Mouse (Mus musculus): ENCODE measurements around the gene Lsm8.
"Not testable (repeated sequence)": the region's sequence is repeated elsewhere in the genome, so short reads cannot be mapped to it uniquely, and the experiment has no call there.

The Lsm8 gene

DNA sequence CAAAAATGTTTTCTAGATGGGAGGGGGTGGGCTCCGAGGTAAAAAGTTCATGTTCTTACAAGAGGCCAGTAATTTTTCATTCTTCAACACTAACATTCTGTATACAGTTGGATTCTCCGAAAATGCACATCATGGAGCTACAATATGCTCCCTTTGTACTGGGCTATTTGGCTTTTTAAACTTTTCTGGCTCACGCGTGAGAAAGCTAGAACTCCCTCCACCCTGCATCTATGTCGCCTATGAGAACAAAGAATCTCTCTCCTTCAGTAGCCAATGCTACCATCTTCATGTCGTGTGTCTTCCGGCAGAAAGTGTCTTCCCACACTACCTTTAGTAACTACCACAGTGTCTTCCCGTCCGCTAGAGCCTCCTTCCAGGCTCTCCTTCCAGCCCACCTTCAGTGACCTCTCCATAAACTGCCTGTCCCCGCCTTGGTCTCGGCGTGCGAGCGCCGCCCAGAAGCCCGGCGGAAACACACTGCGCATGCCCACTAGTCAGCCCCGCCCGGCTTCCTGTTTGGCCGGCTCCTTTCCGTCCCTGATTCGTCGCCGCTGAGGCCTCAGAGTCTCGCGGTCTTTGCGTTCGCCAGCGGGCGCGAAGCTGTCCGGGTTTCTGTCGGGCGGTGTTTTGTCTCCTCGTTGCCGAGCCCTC is at the start of gene Lsm8:
Gene Lsm8 (plus strand): TSS at position 529 of the 651 bp plus-strand sequence.
- DNase-seq = peak; percentile 92

DNA sequence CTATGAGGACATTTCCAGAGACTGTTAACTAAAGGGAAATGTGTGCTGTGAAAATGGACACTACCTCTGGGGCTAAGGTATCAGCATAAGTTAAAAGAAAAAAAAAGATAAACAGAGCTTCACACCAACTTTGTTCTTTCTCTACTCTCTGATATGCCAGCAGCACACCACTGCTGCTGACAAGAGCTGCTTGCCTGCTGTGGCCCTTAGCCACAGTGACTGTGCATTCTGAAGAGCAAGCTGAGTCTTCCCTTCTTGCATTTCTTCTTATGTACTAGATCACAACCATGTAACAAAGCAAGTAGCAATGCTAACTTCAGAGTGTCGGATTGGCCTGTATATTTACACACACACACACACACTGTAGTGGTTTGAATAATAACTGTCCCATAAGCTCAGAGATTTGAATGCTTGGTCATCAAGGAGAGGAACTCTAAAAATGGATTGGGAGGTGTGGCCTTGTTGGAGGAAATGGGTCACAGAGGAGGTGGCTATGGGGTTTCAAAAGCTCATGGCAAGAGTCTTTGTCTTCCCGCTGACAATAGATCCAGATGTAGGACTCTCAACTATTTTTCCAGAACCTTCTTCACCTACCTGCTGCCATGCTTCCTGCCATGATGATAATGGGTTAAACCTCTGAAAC is 47.4 kb upstream of the Lsm8 start:
- DNase-seq = no peak

DNA sequence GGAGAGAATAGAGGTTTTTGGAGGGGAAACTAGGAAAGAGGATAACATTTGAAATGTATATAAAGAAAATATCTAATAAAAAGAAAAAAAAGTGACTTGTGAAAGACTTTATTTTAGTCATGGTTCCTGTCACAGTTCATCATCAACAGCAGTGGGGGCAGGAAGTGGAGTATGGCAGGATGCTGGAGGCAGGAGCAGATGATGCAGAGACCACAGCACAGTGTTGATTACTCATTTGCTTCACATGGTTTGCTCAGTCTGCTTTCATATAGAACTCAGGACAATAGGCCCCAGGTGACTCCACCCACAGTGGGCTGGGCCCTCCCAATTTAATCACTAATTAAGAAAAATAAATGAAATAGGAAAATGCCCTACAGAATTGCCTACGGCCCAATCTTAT is 35.8 kb upstream of the Lsm8 start:
- DNase-seq = no peak

DNA sequence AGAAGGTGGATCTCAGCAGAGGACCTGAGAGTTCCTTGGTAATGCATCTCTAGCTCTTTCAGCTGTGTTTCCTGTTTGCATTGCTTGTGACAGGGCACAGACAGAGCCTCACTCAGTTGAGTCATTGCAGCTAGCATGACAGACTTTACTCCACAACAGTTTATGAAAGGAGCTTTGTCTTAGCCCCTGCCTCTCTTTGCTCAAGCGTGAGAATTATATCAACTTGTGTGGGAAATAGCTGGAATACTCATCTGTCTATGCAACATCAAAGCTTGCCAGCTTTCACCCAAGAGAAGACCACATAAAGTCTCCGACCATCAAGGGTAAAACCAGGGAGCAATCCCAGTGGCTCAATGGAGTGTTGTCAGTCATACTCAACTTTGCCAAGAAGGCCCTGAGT is 32.8 kb upstream of the Lsm8 start:
- DNase-seq = no peak

DNA sequence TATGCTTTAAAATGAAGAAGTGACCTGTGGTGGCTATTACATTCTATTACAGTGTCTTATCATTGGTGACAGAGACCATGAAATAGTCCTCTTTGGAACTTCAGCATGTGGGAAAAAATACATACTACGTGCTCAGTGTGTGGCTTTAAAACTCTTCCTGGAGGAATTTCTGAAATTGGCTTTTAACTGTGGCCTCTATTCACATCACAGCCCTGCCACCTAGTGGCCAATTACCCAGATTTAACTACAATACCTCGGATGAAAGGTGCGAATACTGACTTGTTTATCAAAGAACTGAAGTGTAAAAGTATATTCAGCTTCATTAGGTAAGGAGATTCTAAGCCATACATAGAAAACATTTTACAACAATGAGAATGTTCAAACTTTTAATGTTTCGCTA is 29.0 kb upstream of the Lsm8 start:
- peak in 1 of 2 experiments; percentile 28 for DNase-seq

DNA sequence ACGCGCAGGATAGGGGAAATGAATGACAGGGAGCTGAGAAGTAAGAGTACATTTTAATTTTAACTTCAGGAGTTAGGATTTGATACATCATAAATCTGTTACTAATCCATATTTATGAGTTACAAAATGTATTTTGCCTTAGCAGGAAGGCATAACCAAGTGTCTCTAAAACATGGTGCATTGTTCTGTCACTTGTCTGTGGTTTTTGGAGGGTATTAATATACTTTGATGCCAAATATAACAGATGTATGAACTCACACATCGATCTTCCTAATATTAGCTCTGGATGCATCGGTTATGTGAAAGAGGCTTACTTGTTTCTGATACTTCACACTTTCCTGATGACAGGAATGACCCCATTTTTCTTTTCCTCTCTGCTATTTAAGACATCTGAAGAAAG is 28.1 kb upstream of the Lsm8 start:
- DNase-seq = no peak

DNA sequence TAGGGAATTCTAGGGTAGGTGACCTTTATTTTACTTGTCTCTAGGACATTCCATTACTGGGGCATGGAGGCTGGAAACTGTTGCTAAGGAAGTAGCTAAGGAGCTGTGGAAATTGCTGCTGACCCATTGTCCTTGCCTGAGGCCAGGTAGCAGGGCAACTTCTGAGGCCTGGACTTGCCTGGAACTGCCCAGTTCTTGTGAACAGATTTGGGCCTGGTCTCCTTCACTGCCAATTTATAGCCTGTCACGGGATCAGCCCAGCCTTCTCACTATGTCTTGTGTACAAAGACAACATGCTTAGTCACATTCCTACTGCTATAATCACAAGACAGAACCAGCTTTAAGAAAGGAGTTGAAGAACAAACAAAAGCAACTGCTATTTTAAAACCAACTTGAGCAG is 25.6 kb upstream of the Lsm8 start:
- DNase-seq = no peak

DNA sequence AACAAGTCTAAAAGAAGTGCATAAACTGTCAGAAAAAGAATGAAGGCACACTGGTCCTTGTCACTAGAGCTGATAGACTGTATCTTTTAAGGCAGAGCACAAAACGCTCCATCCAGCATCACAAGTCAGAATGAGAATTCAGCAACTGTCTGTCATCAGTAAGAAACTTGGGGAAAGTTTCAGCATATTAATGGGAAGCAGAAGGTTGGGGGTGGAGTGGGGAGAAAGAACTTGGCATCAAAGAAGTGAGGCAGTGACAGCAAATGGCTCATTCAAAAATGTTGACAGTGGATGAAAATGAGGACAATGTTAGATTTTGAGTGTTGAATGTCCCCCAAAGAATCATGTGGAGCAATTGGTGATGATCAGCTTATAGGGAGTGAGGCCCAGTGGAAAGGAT is 15.4 kb upstream of the Lsm8 start:
- DNase-seq = no peak

DNA sequence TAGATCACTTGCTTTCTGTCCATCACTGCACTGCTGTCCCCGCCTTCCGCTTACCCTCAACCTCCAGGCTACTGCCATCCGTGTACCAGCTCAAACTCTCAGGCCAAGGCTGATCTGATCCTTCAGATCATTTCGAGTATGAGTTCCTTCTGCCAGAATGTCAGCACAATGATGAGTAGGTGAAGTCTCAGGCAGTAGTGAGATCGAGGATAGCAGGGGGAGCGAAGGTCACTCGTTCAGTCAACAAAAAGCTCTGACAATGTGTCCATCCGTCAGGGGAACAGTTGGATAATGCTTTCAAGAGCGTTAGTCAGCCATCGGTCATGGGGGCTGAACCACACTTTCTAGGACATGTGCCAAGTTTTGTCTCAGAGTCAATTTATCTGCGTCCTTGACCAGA is 3.9 kb upstream of the Lsm8 start:
- DNase-seq = not testable (repeated sequence)

DNA sequence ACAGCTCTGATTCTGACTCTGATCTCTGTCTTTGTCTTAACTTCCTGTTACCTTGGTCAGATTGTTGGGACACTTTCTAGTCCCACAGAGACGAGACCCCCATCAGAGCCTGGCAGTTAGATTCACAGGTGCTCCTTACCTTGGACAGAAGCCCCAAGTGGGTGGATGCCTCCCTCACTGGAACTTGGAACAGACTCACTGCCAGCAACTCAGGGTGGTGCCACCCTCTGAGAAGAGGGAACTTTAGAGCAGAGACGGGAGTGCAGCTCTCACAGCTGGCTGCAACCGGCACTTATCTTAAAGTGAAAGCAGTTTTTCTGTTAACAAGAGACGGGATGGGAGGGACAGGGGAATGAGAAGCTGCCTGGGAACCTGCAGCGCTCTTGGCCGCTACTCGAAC is 2.8 kb upstream of the Lsm8 start:
- not testable (repeated sequence) for DNase-seq

DNA sequence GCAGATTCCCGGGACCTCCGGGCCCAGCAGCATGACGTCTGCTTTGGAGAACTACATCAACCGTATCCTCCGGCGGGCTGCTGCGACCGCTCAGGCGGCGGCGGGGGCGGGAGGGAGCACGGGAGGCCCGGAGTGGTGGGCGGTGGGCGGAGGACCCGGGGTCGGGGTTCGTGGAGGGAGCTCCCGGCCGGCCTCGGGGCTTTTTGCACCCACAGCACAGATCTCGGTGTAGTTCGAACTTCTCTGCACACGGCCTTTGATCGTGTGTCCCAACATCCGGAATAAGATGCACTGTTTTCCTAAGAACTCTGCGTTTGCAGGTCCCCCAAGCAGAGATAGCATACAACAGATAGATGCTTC is 303 bp downstream of the Lsm8 start:
- no peak for DNase-seq

DNA sequence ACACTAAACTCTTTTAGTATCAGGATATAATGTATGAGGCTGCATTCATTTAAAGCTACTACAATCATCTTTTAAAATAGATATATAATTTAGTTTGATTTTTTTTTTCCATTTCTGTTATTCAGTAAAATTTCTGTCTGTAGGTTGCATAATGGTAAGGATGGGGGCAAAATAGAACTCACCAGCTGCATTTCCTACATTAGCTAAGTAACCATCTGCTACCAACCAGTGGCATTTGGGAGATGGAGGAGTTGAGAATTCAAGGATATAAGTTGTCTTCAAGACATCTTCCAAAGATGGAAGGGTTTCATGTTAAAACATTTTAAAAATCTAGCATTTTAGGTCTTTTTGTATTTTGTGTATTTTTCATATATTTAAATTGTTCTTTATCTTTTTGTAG is 6.9 kb downstream of the Lsm8 start:
- no peak for DNase-seq

DNA sequence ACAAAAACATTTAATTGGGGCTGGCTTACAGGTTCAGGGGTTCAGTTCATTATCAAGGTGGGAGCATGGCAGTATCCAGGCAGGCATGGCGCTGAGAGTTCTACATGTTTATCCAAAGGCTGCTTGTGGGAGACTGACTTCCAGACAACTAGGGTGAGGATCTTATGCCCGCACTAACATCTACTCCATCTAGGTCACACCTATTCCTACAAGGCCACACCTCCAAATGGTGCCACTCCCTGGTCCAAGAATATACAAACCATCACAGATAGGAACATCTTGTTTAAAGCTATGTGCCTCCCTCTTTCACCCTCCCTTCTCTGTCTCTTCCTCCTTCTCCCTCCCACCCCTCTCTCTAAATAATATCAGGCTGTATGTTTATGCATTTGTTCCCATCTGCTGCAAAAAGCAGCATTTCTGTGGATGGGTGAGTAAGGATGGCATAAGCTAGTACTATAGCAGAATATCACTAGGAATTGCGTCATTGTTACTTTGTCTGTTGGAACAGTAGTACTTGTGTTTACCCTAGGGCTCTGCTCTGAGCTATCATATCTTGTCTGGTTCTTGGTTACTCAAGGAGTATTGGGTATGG is 8.2 kb downstream of the Lsm8 start:
- no peak for DNase-seq

DNA sequence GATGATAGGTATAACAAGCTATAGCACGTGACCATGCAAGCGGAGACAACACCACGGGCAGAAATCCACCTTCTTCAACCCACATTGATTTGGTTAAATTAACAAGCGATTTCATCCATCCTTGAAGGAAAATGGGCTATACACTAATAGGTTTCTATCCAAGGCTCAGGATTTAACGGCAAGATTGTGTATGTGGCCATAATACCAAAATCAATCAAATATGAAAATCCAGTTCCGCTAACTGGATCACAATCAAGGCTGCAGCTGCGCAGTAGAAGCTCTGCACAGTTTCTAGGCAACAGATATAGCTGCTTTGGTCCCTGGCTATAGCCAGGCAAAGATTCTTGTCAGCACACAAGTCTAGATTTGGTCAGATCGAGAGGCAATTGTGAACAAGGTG is 17.6 kb downstream of the Lsm8 start, which contains the start of gene Ankrd7:
Gene Ankrd7 (plus strand): TSS at position 301 of the 400 bp plus-strand sequence.
- no peak for DNase-seq

DNA sequence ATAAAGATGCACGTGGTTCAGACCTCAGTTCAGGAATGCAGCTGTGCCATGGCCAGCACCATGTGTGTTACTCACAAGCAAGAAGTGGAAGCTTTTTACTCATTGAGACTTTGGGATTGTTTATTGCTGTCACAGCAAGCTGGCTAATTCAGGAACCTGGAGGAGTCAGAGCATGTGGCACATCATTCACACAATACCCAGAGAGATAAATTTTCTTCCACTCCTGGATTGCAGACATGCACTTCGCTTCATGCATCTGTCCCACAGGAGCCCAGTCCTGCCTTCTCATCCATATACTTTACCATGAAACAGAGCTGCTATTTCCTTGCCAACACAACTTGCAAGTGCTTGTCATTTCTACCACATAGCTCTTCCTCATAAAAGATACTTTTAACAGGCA is 40.7 kb downstream of the Lsm8 start:
- DNase-seq = no peak

DNA sequence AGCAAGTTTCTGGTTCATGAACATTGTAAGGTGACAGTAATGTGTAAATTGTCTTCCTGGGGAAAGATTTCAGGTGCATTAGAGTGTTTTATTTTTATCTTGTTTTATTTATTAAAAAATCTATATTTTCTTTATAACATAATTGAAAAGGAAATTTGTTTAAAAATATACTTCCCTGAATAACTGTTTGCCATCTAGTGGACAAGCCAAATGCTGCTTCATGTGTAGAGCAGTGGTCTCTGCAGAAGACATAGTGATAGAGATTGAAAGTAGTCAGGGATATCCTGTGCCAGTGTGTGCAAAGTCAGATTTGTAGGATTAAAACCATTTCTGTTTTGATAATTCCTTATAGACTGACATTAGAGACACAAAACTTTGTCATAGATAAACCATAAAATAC is 45.8 kb downstream of the Lsm8 start:
- DNase-seq = no peak
